Mouse (Mus musculus) megakaryocyte, embryonic 14.5 days (primary cell): Measurements from ENCODE around the gene Tent4b.

Experiments
- FLI1 ChIP-seq: IDR thresholded peaks from 2 replicates; pipeline ENCODE4 v1.6.1; 2012; ENCODE audit warnings: low read length, inconsistent platforms, mixed read lengths
- GATA1 ChIP-seq: IDR thresholded peaks from 3 replicates; pipeline ENCODE4 v1.6.1; 2012; ENCODE audit warnings: mixed read lengths, low read length, inconsistent platforms, borderline replicate concordance

- TF ChIP-seq GATA1 (no peak), FLI1 (no peak)
These were observed 81.9 kb downstream of the Tent4b start for GRCm38 (mm10) chr8:88280904-88281303.
